Mouse (Mus musculus) heart, adult 8-10 months (tissue): ENCODE results near the gene H2-T23. TPM values are rescaled to one million over a fixed set of nuclear protein-coding genes. Genes with fewer than 3 reads are reported as not detected.
"Not testable (repeated sequence)": the region's sequence is repeated elsewhere in the genome, so short reads cannot be mapped to it uniquely, and the experiment has no call there.

Experiments used
- DNase-seq: peaks from one replicate; pipeline ENCODE4 v3.0.0; 2022; ENCODE audit warnings: low spot score
- total RNA-seq, 4 experiments: library from RNA; stranded (reverse); gene quantifications; 2 replicates each; pipeline ENCODE4 v1.2.4; 2022

Gene H2-T23
- total RNA-seq, result 10 to 100 TPM; 26.8 to 28.5 (median 27.9) TPM

- peak; percentile 84 for DNase-seq
These were observed at the start of gene H2-T23 for GRCm38 (mm10) chr17:36032351-36032875. H2-T23 (minus strand) TSS chr17:36032855.

GRCm38 (mm10) chr17:36081901-36082300 lies 49.2 kb upstream of the H2-T23 start:
- not testable (repeated sequence) for DNase-seq

- DNase-seq, result peak; percentile 83
These were observed 28.2 kb upstream of the H2-T23 start for GRCm38 (mm10) chr17:36060829-36061228.

GRCm38 (mm10) chr17:36058362-36058761 lies 25.7 kb upstream of the H2-T23 start, which contains the start of gene Gm11127:
Gm11127 (minus strand) TSS chr17:36058371.
- not testable (repeated sequence) for DNase-seq

- DNase-seq, result not testable (repeated sequence)
These were observed 25.3 kb upstream of the H2-T23 start for GRCm38 (mm10) chr17:36057927-36058326.

GRCm38 (mm10) chr17:36043286-36043685 lies 10.6 kb upstream of the H2-T23 start:
- no peak for DNase-seq

GRCm38 (mm10) chr17:36042610-36043169 lies 10.0 kb upstream of the H2-T23 start, which contains the start of the genes H2-T22 and Gm6034:
H2-T22 (minus strand) TSS chr17:36042747.
Gm6034 (plus strand) TSS chr17:36042961.
- DNase-seq, result peak; percentile 95

GRCm38 (mm10) chr17:36042055-36042454 lies 9.4 kb upstream of the H2-T23 start:
- DNase-seq, result not testable (repeated sequence)

- DNase-seq, result not testable (repeated sequence)
These were observed 7.9 kb upstream of the H2-T23 start for GRCm38 (mm10) chr17:36040604-36041003.

GRCm38 (mm10) chr17:36036126-36036525 lies 3.5 kb upstream of the H2-T23 start:
- DNase-seq, result not testable (repeated sequence)

- peak; percentile 50 for DNase-seq
These were observed 2.5 kb upstream of the H2-T23 start for GRCm38 (mm10) chr17:36035010-36035638.

- DNase-seq, result not testable (repeated sequence)
These were observed 1.9 kb upstream of the H2-T23 start for GRCm38 (mm10) chr17:36034524-36034923.

GRCm38 (mm10) chr17:36031583-36032331 lies 898 bp downstream of the H2-T23 start:
- peak; percentile 67 for DNase-seq

GRCm38 (mm10) chr17:36030703-36031582 lies 1.7 kb downstream of the H2-T23 start:
- not testable (repeated sequence) for DNase-seq

- DNase-seq, result peak; percentile 50
These were observed 2.5 kb downstream of the H2-T23 start for GRCm38 (mm10) chr17:36030046-36030702.

- DNase-seq, result no peak
These were observed 3.6 kb downstream of the H2-T23 start for GRCm38 (mm10) chr17:36028879-36029619.

GRCm38 (mm10) chr17:36027663-36028062 lies 5.0 kb downstream of the H2-T23 start:
- no peak for DNase-seq

- DNase-seq, result no peak
These were observed 6.8 kb downstream of the H2-T23 start for GRCm38 (mm10) chr17:36025901-36026300.

GRCm38 (mm10) chr17:36025197-36025596 lies 7.5 kb downstream of the H2-T23 start:
- DNase-seq, result no peak
